Mouse (Mus musculus) ZHBTc4 (cell line): Measurements from ENCODE around the gene Cutal.
"Not testable (repeated sequence)": the region's sequence is repeated elsewhere in the genome, so short reads cannot be mapped to it uniquely, and the experiment has no call there.

Experiments
- DNase-seq: peaks from one replicate; pipeline ENCODE4 v3.0.0-alpha.2; 2011; ENCODE audit warnings: low read depth, low spot score

Cutal gene

DNA sequence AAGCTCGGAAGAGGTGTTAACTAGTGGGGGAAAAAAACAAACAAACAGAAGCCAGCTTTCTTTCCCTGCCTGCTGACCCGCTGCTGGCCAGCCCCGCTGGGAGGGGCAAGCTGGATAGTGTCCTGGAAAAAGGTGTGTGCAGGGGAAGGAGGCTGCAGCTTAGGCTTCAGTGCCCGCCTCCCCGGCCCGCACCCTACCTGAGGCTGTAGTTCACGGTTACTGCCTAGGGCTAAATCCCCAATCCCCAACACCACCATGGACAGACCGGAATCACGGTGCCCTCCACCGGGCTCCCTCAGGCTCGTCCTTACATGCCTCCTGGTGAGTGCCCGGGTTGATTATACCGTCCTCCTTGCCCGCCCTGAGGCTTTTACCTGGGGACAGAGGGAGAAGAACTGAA is at the start of gene Cutal:
Gene Cutal (plus strand): TSS at position 126 of the 400 bp plus-strand sequence.
- DNase-seq, result peak; percentile 20

DNA sequence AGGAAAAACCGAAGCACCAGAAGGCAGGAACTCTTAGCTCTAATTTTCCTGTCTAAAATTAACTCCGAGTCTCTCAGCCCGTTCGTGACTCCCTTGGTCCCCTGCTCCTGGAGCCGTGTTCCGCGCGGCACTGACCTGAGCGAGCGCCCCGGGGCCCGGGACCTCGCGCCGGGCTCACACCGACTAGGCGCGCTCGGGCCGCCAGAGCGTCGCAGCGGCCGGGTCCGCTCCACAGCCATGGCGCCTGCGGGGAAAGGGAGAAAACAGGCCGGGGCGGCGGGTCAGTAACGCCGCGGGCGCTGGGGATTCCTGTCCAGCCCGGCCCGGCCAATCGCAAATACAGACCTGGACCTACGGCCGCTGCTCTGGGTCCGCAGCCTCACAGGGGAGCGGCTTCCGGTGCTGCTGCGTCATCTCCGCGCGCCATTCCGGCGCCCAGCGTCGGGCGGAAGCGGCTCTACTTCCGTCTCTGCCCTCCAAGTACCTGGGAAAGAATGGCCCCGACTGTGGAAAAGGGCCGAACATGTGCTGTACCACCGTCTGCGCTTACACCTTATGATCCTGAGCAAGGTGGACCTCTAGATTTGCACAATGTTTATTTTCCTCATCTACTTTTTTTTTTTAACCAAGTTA is 48.3 kb upstream of the Cutal start, which contains the start of gene Fbxw2:
Gene Fbxw2 (minus strand): TSS at position 485 of the 633 bp plus-strand sequence.
- peak; percentile 96 for DNase-seq

DNA sequence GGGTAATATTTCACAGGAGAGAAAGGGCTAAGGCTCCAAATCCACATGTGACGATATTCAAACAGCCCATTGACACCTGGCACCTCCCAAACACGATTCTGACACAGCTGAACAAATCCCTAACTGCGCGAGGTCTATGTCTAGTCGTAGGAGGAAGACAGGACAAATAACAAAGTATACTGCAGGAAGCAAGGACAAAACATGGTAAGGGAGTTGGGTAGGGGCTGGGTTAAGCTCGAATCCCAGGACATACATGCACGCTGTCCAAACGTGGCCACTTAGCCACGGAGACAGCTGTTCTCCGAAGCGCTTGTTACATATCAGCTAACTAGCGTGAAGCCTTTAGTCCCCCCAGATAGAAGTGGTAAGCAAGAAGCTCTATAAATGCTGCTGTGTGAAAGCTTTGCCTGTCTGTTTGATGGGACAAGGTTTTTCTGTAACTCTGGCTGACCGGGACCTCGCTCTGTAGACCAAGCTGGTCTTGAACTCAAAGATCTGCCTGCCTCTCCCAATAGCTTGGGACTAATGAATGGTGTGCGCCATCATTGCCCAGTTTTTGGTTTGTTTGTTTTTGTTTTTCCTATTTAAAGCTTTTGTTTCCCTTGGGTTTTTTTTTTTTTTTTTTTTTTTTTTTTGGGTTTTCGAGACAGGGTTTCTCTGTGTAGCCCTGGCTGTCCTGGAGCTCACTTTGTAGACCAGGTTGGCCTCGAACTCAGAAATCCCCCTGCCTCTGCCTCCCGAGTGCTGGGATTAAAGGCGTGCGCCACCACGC is 47.5 kb upstream of the Cutal start:
- no peak for DNase-seq

DNA sequence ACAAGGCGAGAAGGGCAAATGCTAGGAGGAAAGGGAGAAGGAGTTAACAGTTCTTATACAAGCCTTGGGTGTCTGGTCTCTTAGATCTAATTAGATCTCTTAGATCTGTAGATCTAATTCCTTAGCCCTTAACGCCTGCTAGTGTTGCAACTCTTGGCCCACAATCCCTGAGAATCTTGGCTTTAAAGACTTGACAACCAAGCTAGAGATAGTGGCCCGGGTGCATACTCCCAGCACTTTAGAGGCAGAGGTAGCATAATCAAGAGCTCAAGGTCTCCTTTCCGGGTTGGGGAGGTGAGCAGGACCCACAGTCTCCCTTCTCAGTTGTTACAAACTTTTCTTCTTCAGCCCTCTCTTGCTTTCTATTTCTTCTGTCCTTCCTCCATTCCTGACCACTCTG is 46.6 kb upstream of the Cutal start:
- DNase-seq, result no peak

DNA sequence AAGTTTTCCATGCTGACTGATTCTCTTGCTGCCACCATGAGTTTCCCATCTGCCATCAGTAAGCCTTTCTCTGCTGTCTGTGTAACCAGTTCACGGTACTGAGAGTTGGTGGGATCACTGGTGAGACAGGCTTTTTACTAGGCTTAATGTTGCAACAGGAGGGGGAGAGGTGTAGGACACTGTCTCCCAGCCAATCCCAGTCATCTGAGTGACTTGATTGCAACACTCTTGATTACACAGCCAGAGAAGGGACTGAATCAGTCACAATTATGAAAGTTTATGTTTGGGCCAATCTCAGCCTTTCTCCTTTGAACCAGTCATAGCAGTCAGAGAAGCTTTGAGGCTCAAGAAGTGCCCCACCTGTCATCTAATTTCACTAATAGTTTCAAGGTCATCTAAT is 46.2 kb upstream of the Cutal start:
- no peak for DNase-seq

DNA sequence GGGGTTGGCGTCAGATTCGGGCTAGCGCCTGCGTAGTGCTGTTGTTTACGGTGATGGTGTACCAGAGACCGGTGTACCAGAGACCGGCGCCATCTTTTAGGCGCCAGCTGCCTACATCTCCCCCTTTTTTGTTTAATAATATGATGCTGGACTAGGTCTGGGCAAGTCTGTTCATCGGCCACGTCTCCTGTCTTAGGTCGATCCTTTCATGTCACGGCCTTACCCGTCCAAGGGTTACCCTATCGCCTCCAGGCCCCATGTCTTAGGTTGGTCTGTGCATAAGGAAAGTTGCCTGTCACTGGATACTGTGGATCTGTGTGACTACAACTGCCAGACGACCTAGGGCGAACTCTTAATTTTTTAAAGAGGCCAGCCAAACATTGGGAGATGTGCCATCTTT is 44.1 kb upstream of the Cutal start:
- peak; percentile 66 for DNase-seq

DNA sequence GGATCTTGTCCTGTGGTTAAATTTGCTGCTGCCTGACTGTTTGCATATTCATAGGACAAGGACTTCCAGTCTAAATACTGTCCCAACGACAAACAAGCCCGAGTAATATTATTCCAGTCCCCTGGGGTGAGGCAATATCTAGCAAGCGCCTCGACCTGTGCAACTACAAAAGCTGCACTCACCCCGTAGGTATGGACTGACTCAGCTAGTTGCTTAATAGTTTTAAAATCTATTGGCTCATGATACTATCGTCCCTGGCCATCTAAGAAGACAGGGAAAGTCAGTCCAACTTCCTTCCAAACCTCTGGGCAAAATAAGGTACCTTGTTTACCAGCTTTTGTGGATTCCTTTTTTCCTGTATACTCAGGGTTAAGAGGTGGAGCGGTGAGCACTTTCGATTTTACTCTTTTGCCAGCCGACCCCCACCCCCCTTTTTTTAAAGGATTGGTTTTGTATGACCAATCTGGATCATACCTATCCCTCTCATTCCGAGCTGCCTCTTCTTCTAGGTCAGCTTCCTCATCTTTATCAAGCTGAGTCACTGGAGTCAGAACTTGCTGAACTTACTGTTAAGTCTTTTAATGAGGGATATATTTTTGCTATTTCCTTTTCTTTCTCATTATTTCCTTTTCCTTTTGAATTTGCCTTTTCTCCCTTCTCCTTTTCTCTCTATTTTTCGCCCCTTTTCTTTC is 41.3 kb upstream of the Cutal start, which contains the start of gene Gm34653:
Gene Gm34653 (plus strand): TSS at position 242 of the 692 bp plus-strand sequence.
- not testable (repeated sequence) for DNase-seq

DNA sequence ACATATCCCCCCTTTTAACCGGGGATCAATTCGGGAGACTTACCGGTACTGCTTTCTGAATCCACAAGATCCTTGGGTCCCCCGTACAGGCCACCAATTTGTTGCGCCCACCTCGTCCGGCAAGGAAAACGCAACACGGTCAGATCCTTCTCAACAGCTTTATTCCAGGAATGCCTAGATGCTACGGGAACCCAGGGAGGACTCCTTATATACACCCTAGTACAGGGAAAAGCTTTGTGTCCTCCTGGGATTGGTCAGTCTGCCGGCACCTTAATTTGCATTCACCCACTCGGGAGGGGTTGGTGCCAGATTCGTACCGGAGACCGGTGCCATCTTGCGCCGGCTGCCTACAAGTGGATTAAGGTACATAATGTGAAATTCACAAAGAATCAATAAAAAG is 40.6 kb upstream of the Cutal start:
- no peak for DNase-seq

DNA sequence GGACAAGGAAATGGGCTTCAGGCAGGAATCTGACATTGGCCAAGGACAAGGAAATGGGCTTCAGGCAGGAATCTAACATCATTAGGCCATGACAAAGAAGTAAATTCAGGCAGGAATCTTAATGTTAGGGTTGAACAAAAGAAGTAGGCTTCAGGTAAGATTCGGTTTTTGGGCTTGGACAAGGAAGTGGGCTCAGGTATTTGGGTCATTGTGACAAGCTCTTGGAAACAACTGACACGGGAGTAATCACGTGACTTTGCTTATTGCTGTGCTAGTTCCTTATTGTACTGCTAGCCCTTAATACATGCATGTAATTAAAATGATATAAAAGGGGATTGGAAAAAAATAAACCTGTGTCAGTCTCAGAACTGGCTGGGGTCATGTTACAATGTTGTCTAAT is 38.5 kb upstream of the Cutal start:
- peak; percentile 84 for DNase-seq

DNA sequence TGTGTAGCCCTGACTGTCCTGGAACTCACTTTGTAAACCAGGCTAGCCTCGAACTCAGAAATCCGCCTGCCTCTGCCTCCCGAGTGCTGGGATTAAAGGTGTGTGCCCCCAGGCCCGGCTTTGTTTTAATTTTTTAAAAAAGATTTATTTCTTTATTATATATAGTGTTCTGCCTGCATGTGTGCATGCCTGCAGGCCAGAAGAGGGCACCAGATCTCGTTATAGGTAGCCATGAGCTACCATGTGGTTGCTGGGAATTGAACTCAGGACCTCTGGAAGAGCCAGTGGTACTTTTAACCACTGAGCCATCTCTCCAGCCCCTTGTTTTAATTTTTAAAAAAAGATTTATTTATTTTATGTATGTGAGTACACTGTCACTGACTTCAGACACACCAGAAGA is 34.1 kb upstream of the Cutal start:
- not testable (repeated sequence) for DNase-seq

DNA sequence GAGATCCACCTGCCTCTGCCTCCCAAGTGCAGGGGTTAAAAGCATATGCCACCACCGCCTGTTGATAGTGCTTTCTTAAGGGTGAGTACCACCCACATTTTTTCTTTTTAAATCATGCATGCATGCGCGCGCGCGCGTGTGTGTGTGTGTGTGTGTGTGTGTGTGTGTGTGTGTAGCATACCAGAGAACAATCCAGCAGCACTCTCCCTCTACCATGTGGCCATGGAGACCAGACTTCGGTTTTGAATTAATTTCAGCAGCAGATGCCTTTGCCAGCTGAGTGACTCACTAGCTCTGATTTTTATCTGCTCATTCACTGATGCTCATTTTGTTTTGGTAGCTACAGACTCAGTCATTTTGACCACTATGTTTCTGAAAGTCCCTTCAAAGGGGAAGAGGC is 32.5 kb upstream of the Cutal start:
- no peak for DNase-seq

DNA sequence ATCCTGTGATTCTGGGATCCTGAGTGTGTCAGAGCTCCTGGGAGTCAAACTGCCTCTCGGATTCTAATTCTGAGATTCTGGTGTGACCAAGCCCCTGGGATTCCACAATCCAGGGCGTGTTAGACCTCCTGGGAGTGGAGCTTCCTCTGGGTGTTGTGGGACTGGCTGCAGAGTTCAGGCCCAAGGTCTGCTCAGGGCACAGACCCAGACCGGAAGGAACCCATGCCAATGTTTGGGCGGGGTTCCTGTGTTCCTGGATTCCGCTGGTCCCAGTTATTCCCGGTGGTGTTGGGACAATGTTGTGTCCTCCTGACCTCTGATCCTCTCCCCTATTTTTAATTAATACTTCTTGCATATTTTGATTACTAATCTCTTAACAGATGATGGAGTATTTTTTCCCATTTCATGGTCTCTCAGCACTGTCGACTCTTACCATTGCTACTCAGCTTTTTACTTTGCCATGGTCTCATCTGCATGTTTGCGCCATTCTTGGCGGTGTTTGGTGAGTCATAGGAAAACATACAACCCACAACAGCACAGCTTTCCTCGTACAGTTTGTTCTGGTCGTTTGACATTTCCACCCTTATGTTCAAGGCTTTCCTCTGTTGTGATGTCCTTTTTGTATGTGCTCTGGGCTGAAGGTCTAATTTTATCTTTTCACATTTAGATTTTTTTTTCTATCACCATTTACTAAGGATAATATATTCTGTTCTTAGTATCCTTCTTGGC is 30.8 kb upstream of the Cutal start:
- peak; percentile 80 for DNase-seq

DNA sequence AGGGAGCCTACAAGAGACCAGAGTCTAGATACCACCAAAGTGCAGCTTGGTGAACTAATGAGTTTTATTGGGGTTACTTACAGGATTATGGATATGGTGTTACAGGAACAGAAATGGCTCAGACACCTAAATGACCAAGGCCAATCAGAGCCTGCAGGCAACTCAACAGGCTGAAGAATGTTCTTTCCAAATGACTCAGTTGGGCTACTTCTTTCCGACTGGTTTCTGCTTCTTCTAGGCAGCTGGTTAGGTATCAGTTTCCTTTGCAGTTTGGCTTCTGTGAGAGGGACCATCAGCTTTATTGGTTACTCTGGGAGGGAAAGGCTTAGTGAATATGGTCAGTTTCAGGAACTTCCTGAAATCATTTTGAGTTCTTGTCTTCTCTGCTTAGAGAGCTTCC is 26.5 kb upstream of the Cutal start:
- no peak for DNase-seq

DNA sequence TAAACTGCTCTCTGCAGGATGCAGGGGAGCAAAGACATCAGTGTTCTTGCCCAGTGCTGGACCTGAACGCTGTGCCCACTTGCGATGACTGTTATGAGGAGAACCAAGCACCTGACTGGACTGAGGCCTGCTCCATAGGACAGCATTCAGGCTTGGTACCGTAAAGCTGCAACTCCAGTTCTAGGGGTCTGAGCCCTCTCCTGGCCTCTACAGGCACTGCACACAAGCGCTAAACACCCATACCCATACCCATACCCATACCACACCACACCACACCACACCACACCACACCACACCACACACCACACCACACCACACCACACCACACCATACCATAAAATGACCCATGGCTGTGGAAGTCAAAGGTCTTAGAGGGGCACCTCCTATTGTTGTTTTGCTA is 18.9 kb upstream of the Cutal start:
- DNase-seq, result peak; percentile 43

DNA sequence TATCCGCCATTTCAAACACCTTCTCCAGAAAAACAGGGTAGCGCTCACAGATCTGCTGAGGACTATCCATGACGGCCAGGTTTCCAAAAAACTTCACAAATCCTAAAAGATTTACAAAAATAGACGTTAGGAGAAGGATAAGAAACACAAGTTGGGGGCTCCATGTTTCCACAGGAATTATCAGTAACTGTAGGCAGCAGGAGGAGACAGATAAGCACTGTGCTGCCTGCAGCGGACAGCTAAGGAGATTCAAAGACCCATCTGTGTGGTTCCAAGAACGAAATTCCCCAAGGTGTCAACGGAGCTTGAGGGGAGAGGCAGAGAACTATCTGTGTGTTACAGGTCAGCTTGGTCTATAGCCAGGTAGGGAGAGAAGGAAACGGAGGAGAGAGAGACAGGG is 16.5 kb upstream of the Cutal start:
- no peak for DNase-seq

DNA sequence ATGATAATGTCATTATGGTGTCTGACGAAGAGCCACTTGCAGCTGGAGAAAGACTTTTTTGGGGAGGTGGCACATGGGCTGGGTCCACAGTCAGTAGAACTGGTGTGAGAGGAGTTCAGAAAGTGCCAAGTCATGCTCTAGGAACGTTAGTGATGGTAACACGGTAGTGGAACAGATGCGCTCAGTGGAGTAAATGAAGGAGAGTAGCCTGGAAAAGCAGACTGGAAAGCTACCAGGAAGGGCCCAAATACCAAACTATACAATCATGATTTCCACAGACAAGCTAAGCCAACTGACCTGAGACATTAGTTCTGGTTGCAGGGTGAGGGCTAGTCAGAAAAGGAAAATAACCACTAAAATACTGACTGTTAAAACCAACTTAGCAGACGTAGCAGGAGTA is 4.5 kb upstream of the Cutal start:
- peak; percentile 45 for DNase-seq

DNA sequence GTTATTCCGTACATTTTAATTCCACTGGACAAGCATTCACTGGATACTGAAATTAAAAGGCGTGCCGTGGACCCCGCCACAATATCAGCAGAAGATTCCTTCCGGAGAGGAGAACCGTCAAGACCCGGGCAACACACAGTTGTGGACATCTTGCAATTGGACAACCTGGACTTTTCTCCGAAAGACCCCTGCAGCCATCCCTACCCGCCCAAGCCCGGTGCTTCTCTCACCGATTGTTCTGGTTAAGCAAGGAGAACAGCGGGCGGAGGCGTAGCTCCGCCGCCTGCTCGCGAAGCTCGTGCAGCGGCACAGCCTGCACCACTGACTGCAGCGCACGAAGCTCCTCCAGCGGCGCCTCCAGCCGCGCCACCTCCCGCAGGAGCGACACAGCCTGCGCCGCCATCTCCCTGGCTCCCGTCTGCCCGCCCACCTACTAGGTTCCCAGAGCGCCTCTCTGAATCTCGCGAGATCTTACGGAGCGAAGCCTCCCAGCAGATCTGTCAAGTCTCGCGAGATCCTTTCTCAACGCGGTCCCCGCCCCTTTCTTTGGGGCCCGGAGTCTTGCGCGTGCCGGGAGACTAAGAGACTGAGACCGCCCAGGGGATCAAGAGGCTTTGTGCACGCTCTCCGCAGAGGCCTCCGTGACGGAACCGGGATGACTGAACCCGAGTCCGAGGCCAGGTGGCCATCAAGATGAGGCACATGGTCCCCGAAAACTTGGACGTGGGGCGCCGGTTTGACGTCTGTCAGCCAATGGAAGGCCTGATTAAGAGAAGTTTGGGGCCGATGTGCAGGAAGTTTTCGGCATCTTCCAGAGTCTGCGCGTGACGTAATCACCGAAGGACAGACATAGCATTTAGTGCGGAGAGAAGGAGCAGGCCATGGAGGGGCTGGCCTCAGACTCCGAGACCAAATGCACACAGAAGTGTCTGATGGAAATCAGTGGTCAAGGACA is 3.4 kb upstream of the Cutal start:
- DNase-seq, result peak; percentile 100

DNA sequence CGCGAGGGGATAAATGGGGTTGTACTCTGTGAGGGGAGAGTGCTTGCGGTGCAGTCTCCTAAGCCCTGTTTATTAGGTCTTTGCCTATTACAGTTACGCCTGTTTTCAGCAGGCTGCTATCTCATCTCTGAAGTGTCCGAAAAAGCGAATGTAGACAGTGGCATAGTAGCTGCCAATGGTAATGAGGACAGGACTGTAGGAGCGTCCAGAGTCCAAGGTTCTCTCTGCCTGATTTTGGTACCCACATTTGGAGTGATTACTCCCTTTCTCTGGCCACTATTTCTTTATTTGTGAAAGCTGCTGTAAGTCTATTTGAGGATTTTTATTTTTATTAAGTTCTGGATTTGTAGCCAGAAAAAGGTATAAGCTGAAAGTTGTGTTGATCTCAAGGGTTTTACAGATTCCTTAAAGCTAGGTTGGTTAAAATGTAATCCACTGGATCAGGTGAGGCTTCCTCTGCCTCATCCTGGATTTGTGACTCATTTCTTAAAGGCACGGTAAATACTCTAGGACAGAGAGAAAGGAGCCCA is 685 bp downstream of the Cutal start, which contains the start of gene Psmd5:
Gene Psmd5 (minus strand): TSS at position 153 of the 530 bp plus-strand sequence.
- no peak for DNase-seq

DNA sequence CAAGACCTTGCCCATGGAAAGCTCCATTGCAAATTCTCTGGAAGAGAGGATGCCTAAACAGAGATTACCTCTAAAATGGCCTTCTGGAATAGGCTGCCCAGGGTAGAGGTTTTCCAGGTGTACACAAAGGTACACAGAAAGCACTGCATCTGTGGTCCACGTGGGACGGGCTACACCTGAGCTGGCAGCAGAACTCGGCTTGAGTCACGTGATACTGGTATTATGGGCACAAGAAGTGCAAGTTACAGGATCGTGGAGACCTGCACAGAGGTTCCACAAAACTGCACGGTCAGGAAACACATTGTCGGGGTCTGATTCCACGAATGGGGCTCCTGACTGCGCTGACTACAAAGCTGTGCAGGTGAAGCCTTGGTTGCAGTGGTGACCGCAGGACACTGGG is 5.9 kb downstream of the Cutal start:
- DNase-seq, result no peak

DNA sequence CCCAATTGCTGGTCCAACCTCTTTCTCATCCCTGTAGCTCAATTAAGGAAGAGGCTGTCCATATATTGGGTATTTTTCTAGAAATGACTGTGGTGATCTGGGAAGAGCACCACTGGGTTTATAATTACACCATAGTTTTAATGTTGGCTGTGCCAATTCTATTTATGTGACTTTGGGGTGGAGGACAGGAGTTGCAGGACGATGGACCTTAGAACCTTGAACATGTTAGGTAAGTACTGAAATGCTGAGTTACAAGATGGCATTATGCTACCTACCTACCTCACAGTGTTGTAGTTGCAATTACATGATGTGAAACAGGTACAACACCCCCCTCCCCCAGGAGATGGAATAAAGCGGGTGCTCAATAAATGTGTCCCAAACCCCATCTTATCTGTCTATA is 8.6 kb downstream of the Cutal start:
- DNase-seq, result no peak
